Mouse (Mus musculus) bone marrow, adult 2 months (tissue): ENCODE results near the gene Srbd1. TPM values are rescaled to one million over a fixed set of nuclear protein-coding genes. Genes with fewer than 3 reads are reported as not detected.

ENCODE experiments used
- H3K27ac ChIP-seq: fragments of 200-500 bp; 2 replicates; pipeline ENCODE4 v1.5.1; 2012; ENCODE audit warnings: low read depth, mild to moderate bottlenecking, control low read depth, inconsistent platforms, low read length; ENCODE audit not compliant: control insufficient read depth, poor library complexity, insufficient read depth
- H3K4me1 ChIP-seq: fragments of 200-500 bp; 2 replicates; pipeline ENCODE4 v1.6.1; 2011; ENCODE audit warnings: low read length; ENCODE audit not compliant: control insufficient read depth, insufficient read depth
- H3K4me3 ChIP-seq: fragments of 200-500 bp; replicated peaks from 2 replicates; pipeline ENCODE3; 2011; ENCODE audit warnings: mild to moderate bottlenecking, low read depth, low read length, control low read depth; ENCODE audit not compliant: control insufficient read depth
- CTCF ChIP-seq: fragments of 200-500 bp; IDR thresholded peaks from 2 replicates; pipeline ENCODE4 v1.5.1; 2011; ENCODE audit warnings: low read length, control low read depth; ENCODE audit not compliant: control insufficient read depth, insufficient read depth
- POLR2A ChIP-seq: fragments of 200-500 bp; IDR thresholded peaks from 2 replicates; pipeline ENCODE4 v1.6.1; 2011; ENCODE audit warnings: low read depth, mild to moderate bottlenecking, control low read depth, low read length, borderline replicate concordance; ENCODE audit not compliant: control insufficient read depth
- WGBS: fragments of 180-500 bp; shearing (Covaris S2); methylation state at CpG from one replicate; pipeline ENCODE4 v1.1.7; 2018; 5-methylcytosine and 5-hydroxymethylcytosine counted together
- polyA plus RNA-seq: library from polyadenylated mRNA; stranded (reverse); fragments of >200 nt; gene quantifications from 2 replicates; pipeline ENCODE4 v1.2.4, GENCODE M21; 2011; ENCODE audit warnings: low replicate concordance; ENCODE audit not compliant: missing spikeins, insufficient read depth, insufficient read length

Srbd1 gene
- polyA plus RNA-seq, 1 experiment = 11.7 TPM

- TF ChIP-seq POLR2A = no peak
- no peak for TF ChIP-seq CTCF
- Histone ChIP-seq H3K27ac (no peak overlapping the region), H3K4me1 (no peaks in the 10 kb centered on the region), H3K4me3 (no peak overlapping the region)
- 89% methylated on average over 3 of the region's 3 CpGs for WGBS
These were observed 109.4 kb downstream of the Srbd1 start for GRCm38 (mm10) chr17:86035576-86035975.

GRCm38 (mm10) chr17:86035146-86035545 is 109.8 kb downstream of the Srbd1 start:
- TF ChIP-seq POLR2A (no peak), CTCF (no peak)
- 93% methylated on average over 12 of the region's 12 CpGs for whole genome bisulfite sequencing
- no peak overlapping the region for H3K27ac ChIP-seq
- no peaks in the 10 kb centered on the region for H3K4me1 ChIP-seq
- no peak overlapping the region for H3K4me3 ChIP-seq

GRCm38 (mm10) chr17:86034641-86035040 is 110.3 kb downstream of the Srbd1 start:
- Histone ChIP-seq H3K4me3 (no peak overlapping the region), H3K4me1 (no peaks in the 10 kb centered on the region), H3K27ac (no peak overlapping the region)
- TF ChIP-seq CTCF = no peak
- TF ChIP-seq POLR2A = no peak
- 89% methylated on average over 6 of the region's 6 CpGs for WGBS

- Histone ChIP-seq H3K4me1 (no peaks in the 10 kb centered on the region; the same call in 1 of the 2 replicates), H3K27ac (no peak overlapping the region), H3K4me3 (no peak overlapping the region)
- TF ChIP-seq POLR2A = no peak
- WGBS = 75% methylated on average over 3 of the region's 3 CpGs
These were observed 112.8 kb downstream of the Srbd1 start for GRCm38 (mm10) chr17:86032113-86032714.

GRCm38 (mm10) chr17:86030016-86030415 is 115.0 kb downstream of the Srbd1 start:
- H3K4me3 ChIP-seq = no peak overlapping the region
- no peak overlapping the region for H3K27ac ChIP-seq
- no peaks in the 10 kb centered on the region; the same call in 1 of the 2 replicates for H3K4me1 ChIP-seq
- TF ChIP-seq CTCF (no peak), POLR2A (no peak)
- WGBS = 85% methylated on average over 4 of the region's 4 CpGs

GRCm38 (mm10) chr17:86029175-86029574 is 115.8 kb downstream of the Srbd1 start:
- no peak for TF ChIP-seq POLR2A
- no peaks in the 10 kb centered on the region; the same call in 1 of the 2 replicates for H3K4me1 ChIP-seq
- no peak overlapping the region for H3K27ac ChIP-seq
- no peak overlapping the region for H3K4me3 ChIP-seq
- 57% methylated on average over 1 of the region's 1 CpGs for WGBS

GRCm38 (mm10) chr17:86027577-86028199 is 117.3 kb downstream of the Srbd1 start:
- Histone ChIP-seq H3K4me1 (no peaks in the 10 kb centered on the region; the same call in 1 of the 2 replicates), H3K27ac (no peak overlapping the region), H3K4me3 (no peak overlapping the region)
- TF ChIP-seq POLR2A (no peak), CTCF (no peak)
- 66% methylated on average over 4 of the region's 4 CpGs for WGBS

GRCm38 (mm10) chr17:86024589-86024988 is 120.4 kb downstream of the Srbd1 start:
- Histone ChIP-seq H3K4me3 (no peak overlapping the region), H3K4me1 (no peaks in the 10 kb centered on the region; the same call in 1 of the 2 replicates), H3K27ac (no peak overlapping the region)
- TF ChIP-seq CTCF (no peak), POLR2A (no peak)
- WGBS = 74% methylated on average over 3 of the region's 3 CpGs
